ENCODE assay signal across 18 mouse cellular contexts in genomic region chr19:20433966-20434365, GRCm38 (mm10). TPM values are rescaled to one million over a fixed set of nuclear protein-coding genes. Genes with fewer than 3 reads are reported as not detected.
DNase-seq lines count a peak whose midpoint lies in the region; ATAC-seq lines count a peak whose summit lies in the region.
"Had no signal": no experiment of that assay in that cellular context is flagged by ENCODE, and none has a peak within 500 bp of the region (broad histone marks: within the 10 kb centered on the region; RNA-seq: fewer than 3 reads in every experiment).

No protein-coding gene starts in this region.

- no peak overlapping the region for H3K27ac ChIP-seq in forebrain, embryonic 13.5 days
- no peak overlapping the region for H3K27ac ChIP-seq in forebrain, embryonic 15.5 days (replicated peaks)
- no peak overlapping the region for H3K27ac ChIP-seq in limb, embryonic 11.5 days (replicated peaks; ENCODE audit: low read depth, low read length)
- no peak overlapping the region for H3K27ac ChIP-seq in limb, embryonic 10.5 days
- no peak overlapping the region for H3K27ac ChIP-seq in neural tube, embryonic 11.5 days (ENCODE audit: low read depth, low read length)
- no peak overlapping the region for H3K27ac ChIP-seq in neural tube, embryonic 15.5 days (replicated peaks)
- H3K27ac ChIP-seq: embryonic facial prominence, embryonic 10.5 days; embryonic facial prominence, embryonic 13.5 days; heart, adult 2 months; heart, embryonic 10.5 days; heart, embryonic 13.5 days; hindbrain, embryonic 12.5 days; hindbrain, embryonic 15.5 days had no signal

- H3K9ac ChIP-seq in forebrain, embryonic 13.5 days: no peak overlapping the region
- H3K9ac ChIP-seq in forebrain, embryonic 15.5 days (replicated peaks): no peak overlapping the region
- no peak overlapping the region for H3K9ac ChIP-seq in limb, embryonic 11.5 days (ENCODE audit: low read length)
- no peak overlapping the region for H3K9ac ChIP-seq in neural tube, embryonic 11.5 days (ENCODE audit: low read length)
- no peak overlapping the region for H3K9ac ChIP-seq in neural tube, embryonic 15.5 days (replicated peaks)
- H3K9ac ChIP-seq: embryonic facial prominence, embryonic 13.5 days; heart, embryonic 13.5 days; hindbrain, embryonic 12.5 days; hindbrain, embryonic 15.5 days had no signal

- H3K27me3 ChIP-seq in forebrain, embryonic 13.5 days: no peaks in the 10 kb centered on the region
- H3K27me3 ChIP-seq in forebrain, embryonic 15.5 days: no peaks in the 10 kb centered on the region
- no peaks in the 10 kb centered on the region for H3K27me3 ChIP-seq in limb, embryonic 11.5 days (ENCODE audit: control insufficient read depth, insufficient read depth, low read length)
- no peaks in the 10 kb centered on the region for H3K27me3 ChIP-seq in limb, embryonic 10.5 days (ENCODE audit: low read depth, poor library complexity, severe bottlenecking)
- H3K27me3 ChIP-seq in neural tube, embryonic 11.5 days (ENCODE audit: control insufficient read depth, insufficient read depth, low read length): no peaks in the 10 kb centered on the region
- H3K27me3 ChIP-seq in neural tube, embryonic 15.5 days (replicated peaks): no peaks in the 10 kb centered on the region
- H3K27me3 ChIP-seq: embryonic facial prominence, embryonic 13.5 days; heart, embryonic 13.5 days; hindbrain, embryonic 12.5 days; hindbrain, embryonic 15.5 days had no signal

- no peaks in the 10 kb centered on the region for H3K4me1 ChIP-seq in forebrain, embryonic 13.5 days
- no peaks in the 10 kb centered on the region for H3K4me1 ChIP-seq in forebrain, embryonic 15.5 days
- no peaks in the 10 kb centered on the region for H3K4me1 ChIP-seq in limb, embryonic 11.5 days (ENCODE audit: control insufficient read depth, insufficient read depth, low read length)
- H3K4me1 ChIP-seq in limb, embryonic 10.5 days: no peaks in the 10 kb centered on the region
- no peaks in the 10 kb centered on the region for H3K4me1 ChIP-seq in neural tube, embryonic 11.5 days (ENCODE audit: control insufficient read depth, insufficient read depth, low read length)
- no peaks in the 10 kb centered on the region for H3K4me1 ChIP-seq in neural tube, embryonic 15.5 days
- H3K4me1 ChIP-seq: embryonic facial prominence, embryonic 10.5 days; heart, embryonic 10.5 days; heart, embryonic 13.5 days; hindbrain, embryonic 12.5 days; hindbrain, embryonic 15.5 days had no signal

- no peak overlapping the region for H3K4me3 ChIP-seq in forebrain, embryonic 13.5 days
- H3K4me3 ChIP-seq in forebrain, embryonic 15.5 days: no peak overlapping the region
- no peak overlapping the region for H3K4me3 ChIP-seq in limb, embryonic 11.5 days (ENCODE audit: low read depth, low read length)
- no peak overlapping the region for H3K4me3 ChIP-seq in limb, embryonic 10.5 days
- H3K4me3 ChIP-seq in neural tube, embryonic 11.5 days (ENCODE audit: low read depth, low read length): no peak overlapping the region
- no peak overlapping the region for H3K4me3 ChIP-seq in neural tube, embryonic 15.5 days (replicated peaks)
- H3K4me3 ChIP-seq: embryonic facial prominence, embryonic 10.5 days; embryonic facial prominence, embryonic 13.5 days; erythroblast, embryonic 14.5 days; heart, adult 2 months; heart, embryonic 10.5 days; heart, embryonic 13.5 days; hindbrain, embryonic 12.5 days; hindbrain, embryonic 15.5 days had no signal

- H3K4me2 ChIP-seq in forebrain, embryonic 13.5 days: no peak overlapping the region
- H3K4me2 ChIP-seq in forebrain, embryonic 15.5 days (replicated peaks): no peak overlapping the region
- H3K4me2 ChIP-seq in limb, embryonic 11.5 days (ENCODE audit: low read depth, severe bottlenecking): no peak overlapping the region
- no peak overlapping the region for H3K4me2 ChIP-seq in neural tube, embryonic 11.5 days (ENCODE audit: low read depth)
- H3K4me2 ChIP-seq in neural tube, embryonic 15.5 days: no peak overlapping the region
- H3K4me2 ChIP-seq: embryonic facial prominence, embryonic 13.5 days; heart, embryonic 13.5 days; hindbrain, embryonic 12.5 days; hindbrain, embryonic 15.5 days had no signal

- ATAC-seq in forebrain, embryonic 13.5 days: 0 out of 2 replicates have a peak, but pooled peaks have one; percentile 41
- no peak for ATAC-seq in forebrain, embryonic 15.5 days (replicated peaks)
- ATAC-seq in limb, embryonic 11.5 days (ENCODE audit: insufficient number of reproducible peaks, low FRiP score, low TSS enrichment, low read depth): peak; percentile 44; the same call in 1 of the 2 replicates
- ATAC-seq in neural tube, embryonic 11.5 days (ENCODE audit: insufficient read depth, low FRiP score, low TSS enrichment): peak; percentile 45; the same call in 1 of the 2 replicates
- ATAC-seq in neural tube, embryonic 15.5 days (ENCODE audit: low FRiP score): no peak

- DNase-seq in limb, embryonic 11.5 days (ENCODE audit: low spot score): no peak
- DNase-seq in limb, embryonic 10.5 days (ENCODE audit: low spot score): no peak
- DNase-seq in neural tube, embryonic 11.5 days (ENCODE audit: low spot score): no peak
- no peak for DNase-seq in adrenal gland, postnatal 14 days
- DNase-seq: cerebellum, adult 11-12 months had no signal

- no peaks in the 10 kb centered on the region for H3K9me3 ChIP-seq in forebrain, embryonic 13.5 days (replicated peaks)
- no peaks in the 10 kb centered on the region for H3K9me3 ChIP-seq in forebrain, embryonic 15.5 days
- no peaks in the 10 kb centered on the region for H3K9me3 ChIP-seq in limb, embryonic 11.5 days (ENCODE audit: control insufficient read depth, low read length)
- H3K9me3 ChIP-seq in limb, embryonic 10.5 days (replicated peaks): no peaks in the 10 kb centered on the region
- H3K9me3 ChIP-seq in neural tube, embryonic 11.5 days (ENCODE audit: control insufficient read depth, low read length): no peaks in the 10 kb centered on the region
- no peaks in the 10 kb centered on the region for H3K9me3 ChIP-seq in neural tube, embryonic 15.5 days (replicated peaks)
- H3K9me3 ChIP-seq: embryonic facial prominence, embryonic 10.5 days; embryonic facial prominence, embryonic 13.5 days; heart, embryonic 10.5 days; heart, embryonic 13.5 days; hindbrain, embryonic 12.5 days; hindbrain, embryonic 15.5 days had no signal

- H3K36me3 ChIP-seq in forebrain, embryonic 13.5 days (ENCODE audit: poor library complexity, severe bottlenecking): no peaks in the 10 kb centered on the region
- H3K36me3 ChIP-seq in forebrain, embryonic 15.5 days: no peaks in the 10 kb centered on the region
- no peaks in the 10 kb centered on the region for H3K36me3 ChIP-seq in limb, embryonic 11.5 days (ENCODE audit: control insufficient read depth, insufficient read depth, low read length)
- no peaks in the 10 kb centered on the region for H3K36me3 ChIP-seq in limb, embryonic 10.5 days
- no peaks in the 10 kb centered on the region for H3K36me3 ChIP-seq in neural tube, embryonic 11.5 days (ENCODE audit: control insufficient read depth, insufficient read depth, low read length)
- H3K36me3 ChIP-seq in neural tube, embryonic 15.5 days: no peaks in the 10 kb centered on the region
- H3K36me3 ChIP-seq: embryonic facial prominence, embryonic 10.5 days; embryonic facial prominence, embryonic 13.5 days; heart, embryonic 10.5 days; heart, embryonic 13.5 days; hindbrain, embryonic 12.5 days; hindbrain, embryonic 15.5 days had no signal

- 88% methylated on average over 5 of the region's 5 CpGs for WGBS in forebrain, embryonic 13.5 days
- 86% methylated on average over 5 of the region's 5 CpGs for WGBS in forebrain, embryonic 15.5 days
- 84% methylated on average over 5 of the region's 5 CpGs for WGBS in limb, embryonic 11.5 days
- WGBS in limb, embryonic 10.5 days: 88% methylated on average over 5 of the region's 5 CpGs
- WGBS in neural tube, embryonic 11.5 days: 80% methylated on average over 5 of the region's 5 CpGs
- WGBS in neural tube, embryonic 15.5 days: 82% methylated on average over 5 of the region's 5 CpGs

RNA-seq across cellular contexts. Expression of gene Anxa1, which starts 43.2 kb away (rescaled TPM):
- 1.1 and 1.4 TPM in 2 replicates for polyA plus RNA-seq in forebrain, embryonic 13.5 days (2015; fragmentation: Nextera tagmentation; extraction: Ambion mirVana)
- polyA plus RNA-seq in forebrain, embryonic 15.5 days (2015; fragmentation: Nextera tagmentation; extraction: Ambion mirVana): 4.1 and 4.4 TPM in 2 replicates
- polyA plus RNA-seq in limb, embryonic 11.5 days (2014; fragmentation: Nextera tagmentation; extraction: Ambion mirVana): 5.5 and 6.8 TPM in 2 replicates
- polyA plus RNA-seq in limb, embryonic 10.5 days (2016; fragmentation: Nextera tagmentation; extraction: Ambion mirVana): 1.4 and 2.9 TPM in 2 replicates
- polyA plus RNA-seq in neural tube, embryonic 11.5 days (2014; fragmentation: Nextera tagmentation; extraction: Ambion mirVana): 4.8 and 5.1 TPM in 2 replicates
- polyA plus RNA-seq in neural tube, embryonic 15.5 days (2015; fragmentation: Nextera tagmentation; extraction: Ambion mirVana): 8.5 and 23.8 TPM in 2 replicates
- total RNA-seq in adrenal gland, postnatal 14 days (2021): 20.9 and 22.8 TPM in 2 replicates
- total RNA-seq: MEL had no signal
- polyA plus RNA-seq: erythroblast, embryonic 14.5 days had no signal

RNA-seq across cellular contexts. Expression of gene Aldh1a1, which starts 58.5 kb away (rescaled TPM):
- polyA plus RNA-seq in forebrain, embryonic 13.5 days (2015; fragmentation: Nextera tagmentation; extraction: Ambion mirVana): 0.15 and 0.25 TPM in 2 replicates
- polyA plus RNA-seq in forebrain, embryonic 15.5 days (2015; fragmentation: Nextera tagmentation; extraction: Ambion mirVana): 0.45 and 0.66 TPM in 2 replicates
- polyA plus RNA-seq in limb, embryonic 11.5 days (2014; fragmentation: Nextera tagmentation; extraction: Ambion mirVana): 0.09 TPM in 1 of 2 replicates, not detected in the other
- polyA plus RNA-seq in limb, embryonic 10.5 days (2016; fragmentation: Nextera tagmentation; extraction: Ambion mirVana): 0.20 and 0.23 TPM in 2 replicates
- polyA plus RNA-seq in neural tube, embryonic 11.5 days (2014; fragmentation: Nextera tagmentation; extraction: Ambion mirVana): 0.28 TPM in 1 of 2 replicates, not detected in the other
- 5.0 and 12.9 TPM in 2 replicates for polyA plus RNA-seq in neural tube, embryonic 15.5 days (2015; fragmentation: Nextera tagmentation; extraction: Ambion mirVana)
- total RNA-seq in adrenal gland, postnatal 14 days (2021): 56.6 and 79.4 TPM in 2 replicates
- polyA plus RNA-seq: CD4-positive, CD25-positive, alpha-beta regulatory T cell, adult 4 months; erythroblast, embryonic 14.5 days had no signal

Comparison
In these comparisons a context has a peak if more than half of its experiments do, and no peak if none do; other contexts are left out.
1. ATAC-seq: peak in forebrain, embryonic 13.5 days (single experiment), limb, embryonic 11.5 days (single experiment) and neural tube, embryonic 11.5 days (single experiment); none in forebrain, embryonic 15.5 days (single experiment) and neural tube, embryonic 15.5 days (single experiment).